Mouse (Mus musculus): ENCODE data around the gene A830031A19Rik.

- no peak for TF ChIP-seq CTCF (IDR thresholded peaks at IDR 0.05; ENCODE audit: extremely low read depth, insufficient read length, insufficient replicate concordance, low read depth, low read length)
- TF ChIP-seq POLR2A (IDR thresholded peaks at IDR 0.05; ENCODE audit: low read depth, low read length), result no peak
These were observed 60.2 kb downstream of the A830031A19Rik start for GRCm38 (mm10) chr11:24014642-24015041.
